In the genomic region with DNA sequence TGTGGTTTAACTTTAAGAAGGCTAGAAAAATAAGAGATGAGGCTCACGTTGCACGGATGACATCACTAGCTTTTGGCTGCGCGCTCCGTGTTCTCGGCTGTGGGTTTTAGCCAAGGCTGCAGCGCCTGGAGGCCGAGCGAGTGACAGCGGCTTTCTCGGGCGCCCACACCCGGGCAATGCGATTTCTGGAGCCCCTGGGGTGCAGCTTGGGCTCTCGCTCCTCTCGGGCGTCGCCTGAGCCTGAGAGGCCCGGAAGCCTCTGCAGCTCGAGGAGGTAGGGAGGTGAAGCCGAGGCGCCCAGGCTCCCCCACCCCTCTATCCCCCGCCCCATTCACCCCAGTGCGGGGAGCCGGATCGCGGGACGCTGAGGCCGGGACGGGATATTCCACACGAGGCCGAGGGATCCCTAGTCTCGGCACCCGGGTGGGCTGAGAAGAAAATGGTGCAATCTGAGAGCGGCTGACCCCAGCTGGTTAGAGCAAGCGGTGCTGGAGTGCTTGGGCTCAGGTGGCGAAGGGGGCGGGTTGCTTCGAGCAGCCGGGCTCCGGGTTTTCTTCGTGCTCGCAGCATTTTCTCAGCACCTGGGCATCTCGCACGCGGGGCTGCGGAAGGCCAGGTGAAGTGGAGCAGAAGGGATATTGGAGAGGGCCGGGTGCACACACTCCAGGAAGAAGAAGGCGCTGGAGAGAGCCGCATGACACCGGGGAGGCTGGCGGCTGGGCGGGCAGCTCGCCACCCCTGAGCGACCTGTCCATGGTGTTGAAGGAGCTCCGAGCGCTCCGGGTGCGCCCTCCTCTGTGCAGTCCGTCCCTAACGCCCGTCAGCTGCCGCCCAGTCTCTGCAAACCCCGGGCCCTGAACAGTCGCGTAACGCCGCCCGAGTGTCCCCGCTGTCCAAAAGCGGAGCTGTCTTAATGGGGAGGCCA, we compare ENCODE assay signal across 8 mouse cellular contexts. TPM values are rescaled to one million over a fixed set of nuclear protein-coding genes. Genes with fewer than 3 reads are reported as not detected.
DNase-seq lines count a peak whose midpoint lies in the region; ATAC-seq and TF ChIP-seq lines count a peak whose summit lies in the region.

No protein-coding gene starts in this region.

- ATAC-seq in forebrain, embryonic 11.5 days (replicated peaks; ENCODE audit: low FRiP score), result peak; percentile 70
- ATAC-seq in heart, embryonic 13.5 days (ENCODE audit: extremely low read depth, insufficient number of reproducible peaks, low FRiP score, low TSS enrichment), result peak; percentile 30; the same call in 1 of the 2 replicates
- ATAC-seq in kidney, embryonic 16.5 days (ENCODE audit: low FRiP score, low TSS enrichment), result peak; percentile 86
- ATAC-seq in limb, embryonic 14.5 days (ENCODE audit: low FRiP score, low read depth), result peak; percentile 74

- 2% methylated on average over 71 of the region's 71 CpGs for WGBS in spleen, adult 2 months
- WGBS in forebrain, embryonic 11.5 days, result under 1% methylated on average over 70 of the region's 71 CpGs
- under 1% methylated on average over 71 of the region's 71 CpGs for WGBS in heart, embryonic 13.5 days
- WGBS in kidney, embryonic 16.5 days, result under 1% methylated on average over 71 of the region's 71 CpGs
- under 1% methylated on average over 71 of the region's 71 CpGs for WGBS in limb, embryonic 14.5 days

- H3K4me2 ChIP-seq in forebrain, embryonic 11.5 days (ENCODE audit: low read depth, low read length, severe bottlenecking), result peak overlapping the region; percentile 100
- H3K4me2 ChIP-seq in heart, embryonic 13.5 days, result peak overlapping the region; percentile 89
- H3K4me2 ChIP-seq in kidney, embryonic 16.5 days (replicated peaks; ENCODE audit: low read depth, low read length), result peak overlapping the region; percentile 97
- H3K4me2 ChIP-seq in limb, embryonic 14.5 days (replicated peaks; ENCODE audit: low read depth, low read length, severe bottlenecking), result peak overlapping the region; percentile 99
- peak overlapping the region; percentile 95 for H3K4me2 ChIP-seq in myocyte (ENCODE audit: low read depth)

- H3K27me3 ChIP-seq in spleen, adult 2 months (ENCODE audit: control insufficient read depth, insufficient read depth, low read length), result peaks cover 21% of the 10 kb centered on the region
- no peaks in the 10 kb centered on the region; the same call in 1 of the 2 replicates for H3K27me3 ChIP-seq in forebrain, embryonic 11.5 days (ENCODE audit: control insufficient read depth, insufficient read depth, low read length)
- H3K27me3 ChIP-seq in heart, embryonic 13.5 days (replicated peaks), result peaks cover 91% of the 10 kb centered on the region
- peaks cover 68% of the 10 kb centered on the region for H3K27me3 ChIP-seq in kidney, embryonic 16.5 days (ENCODE audit: insufficient read depth, low read length)
- H3K27me3 ChIP-seq in limb, embryonic 14.5 days (ENCODE audit: control insufficient read depth, insufficient read depth, low read length), result peaks cover 55% of the 10 kb centered on the region
- H3K27me3 ChIP-seq in myocyte (ENCODE audit: control insufficient read depth, insufficient read depth, insufficient read length), result peaks cover 24% of the 10 kb centered on the region

- H3K79me2 ChIP-seq in myocyte (ENCODE audit: control insufficient read depth, insufficient read depth), result no peaks in the 10 kb centered on the region

- 0 out of 2 replicates have a peak, but pooled peaks cover 2% of the 10 kb centered on the region for H3K4me1 ChIP-seq in spleen, adult 2 months (ENCODE audit: control insufficient read depth, insufficient read depth, insufficient read length)
- H3K4me1 ChIP-seq in forebrain, embryonic 11.5 days (replicated peaks; ENCODE audit: control insufficient read depth, insufficient read depth, low read length), result peaks cover 2% of the 10 kb centered on the region; the same call in 1 of the 2 replicates
- peaks cover 29% of the 10 kb centered on the region for H3K4me1 ChIP-seq in heart, embryonic 13.5 days
- peaks cover 29% of the 10 kb centered on the region for H3K4me1 ChIP-seq in kidney, embryonic 16.5 days (ENCODE audit: insufficient read depth, low read length)
- H3K4me1 ChIP-seq in limb, embryonic 14.5 days (ENCODE audit: control insufficient read depth, insufficient read depth, low read length), result peaks cover 10% of the 10 kb centered on the region

- H3K9me3 ChIP-seq in forebrain, embryonic 11.5 days (ENCODE audit: control insufficient read depth, low read length), result no peaks in the 10 kb centered on the region
- H3K9me3 ChIP-seq in heart, embryonic 13.5 days, result no peaks in the 10 kb centered on the region
- H3K9me3 ChIP-seq in kidney, embryonic 16.5 days (ENCODE audit: low read length), result no peaks in the 10 kb centered on the region
- H3K9me3 ChIP-seq in limb, embryonic 14.5 days (ENCODE audit: control insufficient read depth, low read length), result no peaks in the 10 kb centered on the region

- no peak overlapping the region for H3K27ac ChIP-seq in spleen, adult 2 months (ENCODE audit: insufficient read depth, low read length)
- H3K27ac ChIP-seq in forebrain, embryonic 11.5 days (ENCODE audit: low read depth, low read length), result peak overlapping the region; percentile 53
- no peak overlapping the region for H3K27ac ChIP-seq in heart, embryonic 13.5 days (replicated peaks)
- H3K27ac ChIP-seq in kidney, embryonic 16.5 days (ENCODE audit: low read length), result no peak overlapping the region
- H3K27ac ChIP-seq in limb, embryonic 14.5 days (replicated peaks; ENCODE audit: low read depth, low read length), result no peak overlapping the region

- no peak for TF ChIP-seq POLR2A in spleen, adult 2 months (IDR thresholded peaks at IDR 0.05; ENCODE audit: low read depth, low read length)
- no peak for TF ChIP-seq POLR2A in limb, embryonic 14.5 days (IDR thresholded peaks at IDR 0.05; ENCODE audit: borderline replicate concordance, extremely low read depth, insufficient read depth, insufficient read length)
- no peak for TF ChIP-seq POLR2A in myocyte (IDR thresholded peaks at IDR 0.05; ENCODE audit: insufficient read length, low read depth)

- peak overlapping the region; percentile 1; the same call in 1 of the 2 replicates for H3K4me3 ChIP-seq in spleen, adult 2 months (ENCODE audit: extremely low read depth, insufficient read depth, insufficient read length)
- peak overlapping the region; percentile 60 for H3K4me3 ChIP-seq in forebrain, embryonic 11.5 days (ENCODE audit: low read depth, low read length)
- H3K4me3 ChIP-seq in heart, embryonic 13.5 days, result peak overlapping the region; percentile 54
- H3K4me3 ChIP-seq in kidney, embryonic 16.5 days (ENCODE audit: low read length), result peak overlapping the region; percentile 56
- peak overlapping the region; percentile 53 for H3K4me3 ChIP-seq in limb, embryonic 14.5 days (replicated peaks; ENCODE audit: low read length)
- H3K4me3 ChIP-seq in myocyte, result peak overlapping the region; percentile 23

- no peak for DNase-seq in spleen, adult 2 months (ENCODE audit: low read depth in 1 of 2, low spot score in 2 of 2)
- DNase-seq in spleen, adult 12 weeks (ENCODE audit: low spot score), result no peak
- DNase-seq in forebrain, embryonic 11.5 days (ENCODE audit: low spot score), result peak; percentile 82
- peak; percentile 64 for DNase-seq in limb, embryonic 14.5 days (ENCODE audit: low spot score)
- peak; percentile 78 for DNase-seq in testis, postnatal 10 days (ENCODE audit: low spot score)

- H3K36me3 ChIP-seq in spleen, adult 2 months (ENCODE audit: control insufficient read depth, insufficient read depth, low read length), result no peaks in the 10 kb centered on the region
- no peaks in the 10 kb centered on the region for H3K36me3 ChIP-seq in forebrain, embryonic 11.5 days (ENCODE audit: control insufficient read depth, insufficient read depth, low read length)
- H3K36me3 ChIP-seq in heart, embryonic 13.5 days, result no peaks in the 10 kb centered on the region
- H3K36me3 ChIP-seq in kidney, embryonic 16.5 days (ENCODE audit: insufficient read depth, low read length), result no peaks in the 10 kb centered on the region
- H3K36me3 ChIP-seq in limb, embryonic 14.5 days (ENCODE audit: control insufficient read depth, insufficient read depth, low read length), result no peaks in the 10 kb centered on the region
- H3K36me3 ChIP-seq in myocyte (ENCODE audit: control insufficient read depth, insufficient read depth), result no peaks in the 10 kb centered on the region

- peak overlapping the region; percentile 81 for H3K9ac ChIP-seq in forebrain, embryonic 11.5 days (ENCODE audit: low read length)
- peak overlapping the region; percentile 55 for H3K9ac ChIP-seq in heart, embryonic 13.5 days
- peak overlapping the region; percentile 16; the same call in 1 of the 2 replicates for H3K9ac ChIP-seq in kidney, embryonic 16.5 days (replicated peaks; ENCODE audit: low read length)
- H3K9ac ChIP-seq in limb, embryonic 14.5 days (ENCODE audit: low read depth, low read length, severe bottlenecking), result peak overlapping the region; percentile 41

- H3ac ChIP-seq in myocyte (ENCODE audit: control insufficient read depth, insufficient read length), result no peak overlapping the region

- TF ChIP-seq CTCF in spleen, adult 2 months (IDR thresholded peaks at IDR 0.05; ENCODE audit: extremely low read depth, insufficient read depth, insufficient read length, insufficient replicate concordance), result no peak

TF ChIP-seq in myocyte, 11 proteins besides CTCF, POLR2A, EP300 and RAD21:
- TF ChIP-seq TCF3 (IDR thresholded peaks at IDR 0.05; ENCODE audit: insufficient read length, low read depth) (no peak), REST (IDR thresholded peaks at IDR 0.05; ENCODE audit: insufficient read depth, insufficient read length) (peak; percentile 71)
TF ChIP-seq in myocyte: peak in this region for 1.

RNA-seq across cellular contexts. Expression of gene Tmem178b, which starts 1.4 kb away (rescaled TPM):
- polyA plus RNA-seq in spleen, adult 2 months (2012; rRNA removed), result 0.11 and 0.12 TPM in 2 replicates
- polyA plus RNA-seq in forebrain, embryonic 11.5 days (2014; fragmentation: Nextera tagmentation; extraction: Ambion mirVana), result 7.2 and 7.4 TPM in 2 replicates
- 0.03 TPM in 1 of 2 replicates, not detected in the other for polyA plus RNA-seq in heart, embryonic 13.5 days (2015; fragmentation: Nextera tagmentation; extraction: Ambion mirVana)
- 0.07 and 0.08 TPM in 2 replicates for polyA plus RNA-seq in kidney, embryonic 16.5 days (2015; fragmentation: Nextera tagmentation; extraction: Ambion mirVana)
- polyA plus RNA-seq in limb, embryonic 14.5 days (2012; rRNA removed), result 2.3 and 2.4 TPM in 2 replicates
- polyA plus RNA-seq in limb, embryonic 14.5 days (2014; fragmentation: Nextera tagmentation; extraction: Ambion mirVana), result 1.2 TPM in 2 replicates
- polyA plus RNA-seq in myocyte (2012; fragmentation: generic; extraction: Trizol), result 0.02 TPM

Comparison
In these comparisons a context has a peak if more than half of its experiments do, and no peak if none do; other contexts are left out.
1. DNase-seq: peak in forebrain, embryonic 11.5 days (single experiment), limb, embryonic 14.5 days (single experiment) and testis, postnatal 10 days (single experiment); none in spleen, adult 2 months (0 of 2) and spleen, adult 12 weeks (single experiment).
2. H3K4me3 ChIP-seq: peak in every context shown above with its lines; median percentile 60 in forebrain, embryonic 11.5 days; 56 in kidney, embryonic 16.5 days; 54 in heart, embryonic 13.5 days; 53 in limb, embryonic 14.5 days; 23 in myocyte; 1 in spleen, adult 2 months.
3. ATAC-seq: peak in every context shown above with its lines; median percentile 86 in kidney, embryonic 16.5 days; 74 in limb, embryonic 14.5 days; 70 in forebrain, embryonic 11.5 days; 30 in heart, embryonic 13.5 days.
4. H3K9ac ChIP-seq: peak in every context shown above with its lines; median percentile 81 in forebrain, embryonic 11.5 days; 55 in heart, embryonic 13.5 days; 41 in limb, embryonic 14.5 days; 16 in kidney, embryonic 16.5 days.
5. Peak in every context shown above with its lines, with median percentiles within 50 percentile points of each other: H3K4me2 ChIP-seq.